Mouse (Mus musculus) C2C12 (cell line): ENCODE results near the gene Hoxa4. TPM values are rescaled to one million over a fixed set of nuclear protein-coding genes. Genes with fewer than 3 reads are reported as not detected.

Source experiments
- H3K27me3 ChIP-seq: one replicate; pipeline ENCODE4 v1.6.1; 2011; ENCODE audit not compliant: control insufficient read depth, insufficient read depth, insufficient read length
- H3K36me3 ChIP-seq: one replicate; pipeline ENCODE4 v1.6.1; 2011; ENCODE audit not compliant: control insufficient read depth, insufficient read depth
- H3K4me3 ChIP-seq: one replicate; pipeline ENCODE4 v1.5.1; 2011; ENCODE audit warnings: mild to moderate bottlenecking, control low read depth; ENCODE audit not compliant: poor library complexity, insufficient read depth, severe bottlenecking
- H3K79me2 ChIP-seq: one replicate; pipeline ENCODE4 v1.6.1; 2011; ENCODE audit not compliant: control insufficient read depth, insufficient read depth
- H3K79me3 ChIP-seq: one replicate; pipeline ENCODE4 v1.6.1; 2011; ENCODE audit warnings: low read depth, control low read depth
- H3ac ChIP-seq: one replicate; pipeline ENCODE3; 2011; ENCODE audit warnings: low read depth; ENCODE audit not compliant: control insufficient read depth, insufficient read length
- CEBPB ChIP-seq: IDR thresholded peaks from one replicate; pipeline ENCODE4 v1.6.1; 2011; ENCODE audit warnings: low read depth, mild to moderate bottlenecking, control low read depth, moderate library complexity
- CTCF ChIP-seq: IDR thresholded peaks from one replicate; pipeline ENCODE4 v1.5.1; 2011; ENCODE audit not compliant: control insufficient read depth, insufficient read depth, insufficient read length
- FOSL1 ChIP-seq: IDR thresholded peaks from one replicate; pipeline ENCODE4 v1.8.0; 2011; ENCODE audit warnings: mild to moderate bottlenecking, low read length; ENCODE audit not compliant: poor library complexity, insufficient read depth, severe bottlenecking
- MAX ChIP-seq: IDR thresholded peaks from one replicate; pipeline ENCODE4 v1.6.1; 2011; ENCODE audit warnings: mild to moderate bottlenecking, control low read depth
- MYOD1 ChIP-seq: IDR thresholded peaks from one replicate; pipeline ENCODE4 v1.6.1; 2011; ENCODE audit warnings: low read depth; ENCODE audit not compliant: control insufficient read depth, insufficient read length
- MYOG ChIP-seq: IDR thresholded peaks from one replicate; pipeline ENCODE4 v1.6.1; 2011; ENCODE audit not compliant: control insufficient read depth, insufficient read length; ENCODE audit errors: extremely low read depth
- USF1 ChIP-seq: IDR thresholded peaks from one replicate; pipeline ENCODE4 v1.6.1; 2011; ENCODE audit warnings: low read depth, mild to moderate bottlenecking, control low read depth, moderate library complexity
- polyA plus RNA-seq: library from polyadenylated mRNA; unstranded; fragments of >200 nt; fragmentation: generic; extraction: Trizol; gene quantifications from one replicate; pipeline ENCODE4 v1.2.1, GENCODE M21; 2012; ENCODE audit warnings: missing spikeins

Gene Hoxa4
- polyA plus RNA-seq, 1 experiment: 0.74 TPM

GRCm38 (mm10) chr6:52234428-52235140 is 43.0 kb upstream of the Hoxa4 start:
- Histone ChIP-seq H3K79me2 (peaks cover 100% of the 10 kb centered on the region), H3K79me3 (peaks cover 96% of the 10 kb centered on the region), H3ac (peak overlapping the region; percentile 92), H3K4me3 (peak overlapping the region; percentile 45), H3K27me3 (no peaks in the 10 kb centered on the region), H3K36me3 (no peaks in the 10 kb centered on the region)
- TF ChIP-seq CTCF: no peak
- no peak for TF ChIP-seq MYOG
- TF ChIP-seq MYOD1: no peak
- no peak for TF ChIP-seq CEBPB
- no peak for TF ChIP-seq FOSL1
- TF ChIP-seq MAX: no peak

- H3ac ChIP-seq: peak overlapping the region; percentile 92
- H3K27me3 ChIP-seq: no peaks in the 10 kb centered on the region
- peak overlapping the region; percentile 45 for H3K4me3 ChIP-seq
- TF ChIP-seq CEBPB: no peak
- no peak for TF ChIP-seq USF1
- TF ChIP-seq FOSL1: no peak
- TF ChIP-seq MYOD1: no peak
- TF ChIP-seq MAX: no peak
- TF ChIP-seq MYOG: no peak
- no peak for TF ChIP-seq CTCF
- H3K79me3 ChIP-seq: peaks cover 95% of the 10 kb centered on the region
- peaks cover 100% of the 10 kb centered on the region for H3K79me2 ChIP-seq
- H3K36me3 ChIP-seq: no peaks in the 10 kb centered on the region
Measured at GRCm38 (mm10) chr6:52233546-52234427, 42.2 kb upstream of the Hoxa4 start.

GRCm38 (mm10) chr6:52232984-52233545 is 41.5 kb upstream of the Hoxa4 start:
- no peaks in the 10 kb centered on the region for H3K27me3 ChIP-seq
- peak overlapping the region; percentile 45 for H3K4me3 ChIP-seq
- peaks cover 94% of the 10 kb centered on the region for H3K79me3 ChIP-seq
- no peaks in the 10 kb centered on the region for H3K36me3 ChIP-seq
- no peak for TF ChIP-seq MYOG
- TF ChIP-seq MYOD1: no peak
- no peak for TF ChIP-seq MAX
- no peak for TF ChIP-seq FOSL1
- TF ChIP-seq USF1: no peak
- no peak for TF ChIP-seq CEBPB
- no peak for TF ChIP-seq CTCF
- peak overlapping the region; percentile 92 for H3ac ChIP-seq
- peaks cover 100% of the 10 kb centered on the region for H3K79me2 ChIP-seq

- Histone ChIP-seq H3K27me3 (no peaks in the 10 kb centered on the region), H3K79me3 (peaks cover 93% of the 10 kb centered on the region), H3K36me3 (no peaks in the 10 kb centered on the region), H3K4me3 (peak overlapping the region; percentile 45), H3K79me2 (peaks cover 100% of the 10 kb centered on the region), H3ac (peak overlapping the region; percentile 60)
- TF ChIP-seq USF1: no peak
- TF ChIP-seq MAX: no peak
- TF ChIP-seq CTCF: no peak
- TF ChIP-seq CEBPB: no peak
- TF ChIP-seq MYOG: no peak
- TF ChIP-seq MYOD1: no peak
- no peak for TF ChIP-seq FOSL1
Measured at GRCm38 (mm10) chr6:52232568-52232965, 41.0 kb upstream of the Hoxa4 start.

GRCm38 (mm10) chr6:52231885-52232567 is 40.5 kb upstream of the Hoxa4 start:
- peak overlapping the region; percentile 45 for H3K4me3 ChIP-seq
- no peak for TF ChIP-seq FOSL1
- no peak for TF ChIP-seq USF1
- no peak for TF ChIP-seq CEBPB
- no peak for TF ChIP-seq MAX
- TF ChIP-seq CTCF: no peak
- TF ChIP-seq MYOG: no peak
- no peak for TF ChIP-seq MYOD1
- H3ac ChIP-seq: peak overlapping the region; percentile 63
- H3K36me3 ChIP-seq: no peaks in the 10 kb centered on the region
- no peaks in the 10 kb centered on the region for H3K27me3 ChIP-seq
- H3K79me3 ChIP-seq: peaks cover 93% of the 10 kb centered on the region
- peaks cover 100% of the 10 kb centered on the region for H3K79me2 ChIP-seq
